Mouse (Mus musculus): ENCODE measurements around the gene Slc9a7. TPM values are rescaled to one million over a fixed set of nuclear protein-coding genes. Genes with fewer than 3 reads are reported as not detected.

Slc9a7 gene
- polyA plus RNA-seq, 1 experiment from 2014 or later = 2.1 TPM

GRCm38 (mm10) chrX:20269980-20270379 is 21.6 kb downstream of the Slc9a7 start:
- Histone ChIP-seq H3K4me2 (no peak overlapping the region), H3K9me3 (no peaks in the 10 kb centered on the region), H3K4me1 (no peaks in the 10 kb centered on the region), H3K4me3 (replicated peaks) (no peak overlapping the region), H3K36me3 (replicated peaks) (no peaks in the 10 kb centered on the region), H3K27me3 (no peaks in the 10 kb centered on the region), H3K27ac (no peak overlapping the region), H3K9ac (no peak overlapping the region)
- ATAC-seq (ENCODE audit: low FRiP score) = no peak
- 78% methylated on average over 3 of the region's 3 CpGs for WGBS

GRCm38 (mm10) chrX:20264370-20264769 is 27.2 kb downstream of the Slc9a7 start:
- Histone ChIP-seq H3K27me3 (no peaks in the 10 kb centered on the region), H3K9me3 (no peaks in the 10 kb centered on the region), H3K36me3 (replicated peaks) (no peaks in the 10 kb centered on the region), H3K27ac (no peak overlapping the region), H3K4me2 (no peak overlapping the region), H3K4me3 (replicated peaks) (no peak overlapping the region), H3K4me1 (no peaks in the 10 kb centered on the region), H3K9ac (no peak overlapping the region)
- 89% methylated on average over 2 of the region's 2 CpGs for WGBS
- ATAC-seq (ENCODE audit: low FRiP score) = no peak

- no peaks in the 10 kb centered on the region for H3K4me1 ChIP-seq
- no peaks in the 10 kb centered on the region for H3K27me3 ChIP-seq
- H3K4me3 ChIP-seq (replicated peaks) = no peak overlapping the region
- ATAC-seq (ENCODE audit: low FRiP score) = no peak
- H3K9ac ChIP-seq = no peak overlapping the region
- H3K27ac ChIP-seq = no peak overlapping the region
- H3K9me3 ChIP-seq = no peaks in the 10 kb centered on the region
- H3K36me3 ChIP-seq (replicated peaks) = no peaks in the 10 kb centered on the region
- H3K4me2 ChIP-seq = no peak overlapping the region
Observed at GRCm38 (mm10) chrX:20228102-20228501, 63.5 kb downstream of the Slc9a7 start.

GRCm38 (mm10) chrX:20221486-20221885 is 70.1 kb downstream of the Slc9a7 start:
- ATAC-seq (ENCODE audit: low FRiP score) = no peak
- Histone ChIP-seq H3K4me3 (replicated peaks) (no peak overlapping the region), H3K4me1 (no peaks in the 10 kb centered on the region), H3K9me3 (no peaks in the 10 kb centered on the region), H3K27ac (no peak overlapping the region), H3K36me3 (replicated peaks) (no peaks in the 10 kb centered on the region), H3K27me3 (no peaks in the 10 kb centered on the region), H3K4me2 (no peak overlapping the region), H3K9ac (no peak overlapping the region)
- 97% methylated on average over 2 of the region's 2 CpGs for WGBS

GRCm38 (mm10) chrX:20185616-20186015 is 106.0 kb downstream of the Slc9a7 start:
- ATAC-seq (ENCODE audit: low FRiP score) = no peak
- Histone ChIP-seq H3K27ac (no peak overlapping the region), H3K36me3 (replicated peaks) (no peaks in the 10 kb centered on the region), H3K27me3 (no peaks in the 10 kb centered on the region), H3K4me3 (replicated peaks) (no peak overlapping the region), H3K9ac (no peak overlapping the region), H3K9me3 (no peaks in the 10 kb centered on the region), H3K4me1 (no peaks in the 10 kb centered on the region), H3K4me2 (no peak overlapping the region)
- 73% methylated on average over 3 of the region's 3 CpGs for WGBS

GRCm38 (mm10) chrX:20176792-20177191 is 114.8 kb downstream of the Slc9a7 start:
- Histone ChIP-seq H3K9ac (no peak overlapping the region), H3K9me3 (no peaks in the 10 kb centered on the region), H3K4me3 (replicated peaks) (no peak overlapping the region), H3K4me2 (no peak overlapping the region), H3K27ac (no peak overlapping the region), H3K36me3 (replicated peaks) (no peaks in the 10 kb centered on the region), H3K4me1 (no peaks in the 10 kb centered on the region), H3K27me3 (no peaks in the 10 kb centered on the region)
- WGBS = 80% methylated on average over 1 of the region's 1 CpGs
- no peak for ATAC-seq (ENCODE audit: low FRiP score)

GRCm38 (mm10) chrX:20168430-20168829 is 123.2 kb downstream of the Slc9a7 start:
- no peak overlapping the region for H3K9ac ChIP-seq
- H3K4me2 ChIP-seq = no peak overlapping the region
- H3K27ac ChIP-seq = no peak overlapping the region
- H3K27me3 ChIP-seq = no peaks in the 10 kb centered on the region
- no peaks in the 10 kb centered on the region for H3K36me3 ChIP-seq (replicated peaks)
- no peak overlapping the region for H3K4me3 ChIP-seq (replicated peaks)
- H3K9me3 ChIP-seq = no peaks in the 10 kb centered on the region
- H3K4me1 ChIP-seq = no peaks in the 10 kb centered on the region
- ATAC-seq (ENCODE audit: low FRiP score) = no peak

GRCm38 (mm10) chrX:20164984-20165383 is 126.6 kb downstream of the Slc9a7 start:
- no peak overlapping the region for H3K4me3 ChIP-seq (replicated peaks)
- no peak overlapping the region for H3K4me2 ChIP-seq
- no peaks in the 10 kb centered on the region for H3K9me3 ChIP-seq
- H3K27ac ChIP-seq = no peak overlapping the region
- H3K36me3 ChIP-seq (replicated peaks) = no peaks in the 10 kb centered on the region
- 78% methylated on average over 3 of the region's 3 CpGs for WGBS
- H3K27me3 ChIP-seq = no peaks in the 10 kb centered on the region
- no peaks in the 10 kb centered on the region for H3K4me1 ChIP-seq
- H3K9ac ChIP-seq = no peak overlapping the region
- ATAC-seq (ENCODE audit: low FRiP score) = no peak

- Histone ChIP-seq H3K36me3 (replicated peaks) (no peaks in the 10 kb centered on the region), H3K27ac (no peak overlapping the region), H3K9ac (no peak overlapping the region), H3K4me3 (replicated peaks) (no peak overlapping the region), H3K27me3 (no peaks in the 10 kb centered on the region), H3K9me3 (no peaks in the 10 kb centered on the region), H3K4me1 (no peaks in the 10 kb centered on the region), H3K4me2 (no peak overlapping the region)
- peak; percentile 53; the same call in 1 of the 2 replicates for ATAC-seq (ENCODE audit: low FRiP score)
- WGBS = 17% methylated on average over 4 of the region's 4 CpGs
Observed at GRCm38 (mm10) chrX:20162322-20162711, 129.3 kb downstream of the Slc9a7 start.

- Histone ChIP-seq H3K4me1 (no peaks in the 10 kb centered on the region), H3K4me2 (no peak overlapping the region), H3K4me3 (replicated peaks) (no peak overlapping the region), H3K9me3 (no peaks in the 10 kb centered on the region), H3K27me3 (no peaks in the 10 kb centered on the region), H3K9ac (no peak overlapping the region), H3K36me3 (replicated peaks) (no peaks in the 10 kb centered on the region), H3K27ac (no peak overlapping the region)
- 60% methylated on average over 9 of the region's 9 CpGs for WGBS
- no peak for ATAC-seq (ENCODE audit: low FRiP score)
Observed at GRCm38 (mm10) chrX:20161687-20162321, 129.8 kb downstream of the Slc9a7 start.

GRCm38 (mm10) chrX:20160301-20160700 is 131.3 kb downstream of the Slc9a7 start:
- WGBS = 58% methylated on average over 1 of the region's 1 CpGs
- no peaks in the 10 kb centered on the region for H3K9me3 ChIP-seq
- no peak for ATAC-seq (ENCODE audit: low FRiP score)

GRCm38 (mm10) chrX:20157519-20157918 is 134.1 kb downstream of the Slc9a7 start:
- no peaks in the 10 kb centered on the region for H3K9me3 ChIP-seq
- no peaks in the 10 kb centered on the region for H3K27me3 ChIP-seq
- no peak overlapping the region for H3K4me3 ChIP-seq (replicated peaks)
- WGBS = 14% methylated on average over 2 of the region's 2 CpGs
- H3K27ac ChIP-seq = no peak overlapping the region
- H3K4me1 ChIP-seq = no peaks in the 10 kb centered on the region
- H3K9ac ChIP-seq = no peak overlapping the region
- H3K4me2 ChIP-seq = no peak overlapping the region
- ATAC-seq (ENCODE audit: low FRiP score) = no peak
- no peaks in the 10 kb centered on the region for H3K36me3 ChIP-seq (replicated peaks)

More at GRCm38 (mm10) chrX:20160301-20160700, 131.3 kb downstream of the Slc9a7 start:
- Histone ChIP-seq H3K36me3 (replicated peaks) (no peaks in the 10 kb centered on the region), H3K4me3 (replicated peaks) (no peak overlapping the region), H3K9ac (no peak overlapping the region), H3K27me3 (no peaks in the 10 kb centered on the region), H3K4me1 (no peaks in the 10 kb centered on the region), H3K27ac (no peak overlapping the region), H3K4me2 (no peak overlapping the region)

GRCm38 (mm10) chrX:20129466-20129865 is 162.1 kb downstream of the Slc9a7 start:
- H3K4me1 ChIP-seq = no peaks in the 10 kb centered on the region
- H3K27ac ChIP-seq = no peak overlapping the region
- no peaks in the 10 kb centered on the region for H3K36me3 ChIP-seq (replicated peaks)
- H3K9ac ChIP-seq = no peak overlapping the region
- no peaks in the 10 kb centered on the region for H3K27me3 ChIP-seq
- no peak overlapping the region for H3K4me3 ChIP-seq (replicated peaks)
- H3K9me3 ChIP-seq = no peaks in the 10 kb centered on the region
- WGBS = 82% methylated on average over 1 of the region's 1 CpGs
- no peak for ATAC-seq (ENCODE audit: low FRiP score)
- no peak overlapping the region for H3K4me2 ChIP-seq
